Mouse (Mus musculus): ENCODE data around the gene Kiss1r.

GRCm38 (mm10) chr10:79914948-79915596, 1.7 kb upstream of the Kiss1r start:
- TF ChIP-seq CTCF (IDR thresholded peaks at IDR 0.05; ENCODE audit: low read depth) = no peak
- no peak for TF ChIP-seq EP300 (IDR thresholded peaks at IDR 0.05; ENCODE audit: low read depth)

Measured in heart, postnatal 0 days (tissue).